Mouse (Mus musculus): Measurements from ENCODE around the gene Slc47a2. TPM values are rescaled to one million over a fixed set of nuclear protein-coding genes. Genes with fewer than 3 reads are reported as not detected.

The Slc47a2 gene
- total RNA-seq, 2 experiments from 2014 or later: not detected

DNA sequence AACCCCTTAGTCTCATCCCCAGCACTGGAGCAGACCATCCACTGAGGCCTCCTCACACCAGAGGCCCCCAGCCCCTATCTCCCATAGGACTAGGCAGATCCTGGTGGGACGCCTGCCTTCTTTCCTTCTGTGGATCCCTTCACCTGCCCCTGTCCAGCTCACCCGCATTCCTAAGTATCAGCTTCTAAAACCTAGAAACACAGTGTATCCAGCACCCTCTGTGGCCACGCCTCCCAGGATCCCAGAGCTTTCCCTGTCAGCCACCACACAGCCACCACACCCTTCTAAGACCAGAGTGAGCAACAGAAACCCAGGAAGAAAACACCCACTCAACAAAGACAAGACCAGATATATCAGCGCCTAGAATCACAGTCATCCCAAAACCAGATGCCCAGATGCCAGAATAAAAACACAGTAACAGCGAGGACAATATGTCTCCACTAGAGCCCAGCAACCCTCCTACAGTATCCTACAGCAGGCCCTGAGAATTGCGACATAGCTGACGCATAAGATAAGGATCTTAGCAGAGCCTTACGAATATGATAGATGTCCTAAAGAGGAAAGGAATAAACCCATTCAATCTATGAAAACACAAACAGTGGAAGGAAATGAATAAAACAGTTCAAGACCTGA is 64.1 kb downstream of the Slc47a2 start:
- peak; percentile 21 for DNase-seq

DNA sequence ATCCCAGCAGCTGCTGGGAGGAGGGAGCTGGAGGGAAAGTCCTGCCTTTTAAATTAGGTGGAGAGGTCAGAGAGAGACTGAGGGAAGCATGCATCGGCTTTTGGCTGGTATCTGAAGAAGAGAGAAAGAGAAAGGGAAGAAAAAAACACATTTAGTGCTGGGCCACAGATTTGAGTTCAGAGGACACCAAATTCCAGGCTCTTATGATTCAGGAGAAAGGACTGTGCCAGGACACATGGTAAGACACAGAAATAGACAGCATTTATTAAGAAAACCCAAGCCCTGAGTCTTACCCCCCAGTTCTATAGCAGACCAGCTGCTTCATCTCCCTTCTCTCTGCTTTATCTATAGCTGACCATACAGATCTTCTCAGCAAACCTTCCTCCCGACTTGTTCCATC is 64.7 kb downstream of the Slc47a2 start:
- no peak for DNase-seq

DNA sequence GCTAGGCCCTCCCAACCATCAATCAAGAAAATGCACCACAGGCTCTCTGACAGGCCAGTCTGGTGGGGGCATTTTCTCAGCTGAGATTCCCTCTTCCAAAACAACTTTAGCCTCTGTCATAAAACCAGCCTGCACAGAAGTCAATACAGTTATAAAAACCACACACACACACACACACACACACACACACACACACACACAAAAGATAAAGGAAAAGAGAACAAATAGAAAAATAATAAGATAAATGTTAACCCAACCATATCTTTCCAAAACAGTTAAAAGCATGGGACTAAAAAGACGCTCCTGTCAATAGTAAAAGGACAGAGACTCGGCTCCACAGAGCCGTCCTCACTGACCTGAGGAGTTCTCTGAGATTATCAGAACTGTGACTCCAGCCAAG is 66.2 kb downstream of the Slc47a2 start:
- no peak for DNase-seq

DNA sequence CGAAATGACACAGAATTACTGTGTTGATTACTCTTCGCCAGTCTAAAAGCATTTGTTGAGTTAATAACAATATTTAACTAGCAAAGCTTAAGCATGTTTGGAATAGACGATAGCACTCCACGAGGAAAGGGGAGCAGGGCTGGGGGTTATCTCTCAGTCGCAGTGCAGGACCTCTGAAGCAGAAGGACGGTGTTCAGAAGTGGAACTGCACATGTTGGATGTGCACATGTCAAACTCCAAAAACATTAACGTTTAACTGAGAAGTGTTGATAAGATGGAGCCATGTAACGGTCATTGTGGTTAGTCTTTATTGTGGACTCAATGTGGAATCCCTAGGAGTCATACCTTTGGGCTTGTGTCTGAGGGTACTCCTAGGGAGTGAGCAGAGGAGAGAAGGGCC is 67.6 kb downstream of the Slc47a2 start:
- no peak for DNase-seq

DNA sequence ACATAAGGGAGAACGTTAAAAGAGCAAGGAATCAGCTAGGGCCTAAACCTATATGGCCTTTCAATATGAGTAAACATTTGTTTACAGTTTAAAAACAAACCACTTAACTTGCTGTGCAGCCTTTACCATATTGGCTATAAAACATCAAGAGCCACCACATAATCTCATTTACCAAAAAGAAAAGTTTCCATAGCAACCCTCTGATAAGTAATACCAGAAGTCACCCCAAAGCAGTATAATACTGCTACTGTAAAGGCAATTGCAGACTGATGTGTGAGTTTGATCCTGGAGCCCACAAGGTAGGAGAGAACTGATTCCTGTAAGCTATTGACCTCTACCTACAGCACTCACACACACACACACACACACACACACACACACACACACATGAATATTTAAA is 68.2 kb downstream of the Slc47a2 start:
- no peak for DNase-seq

DNA sequence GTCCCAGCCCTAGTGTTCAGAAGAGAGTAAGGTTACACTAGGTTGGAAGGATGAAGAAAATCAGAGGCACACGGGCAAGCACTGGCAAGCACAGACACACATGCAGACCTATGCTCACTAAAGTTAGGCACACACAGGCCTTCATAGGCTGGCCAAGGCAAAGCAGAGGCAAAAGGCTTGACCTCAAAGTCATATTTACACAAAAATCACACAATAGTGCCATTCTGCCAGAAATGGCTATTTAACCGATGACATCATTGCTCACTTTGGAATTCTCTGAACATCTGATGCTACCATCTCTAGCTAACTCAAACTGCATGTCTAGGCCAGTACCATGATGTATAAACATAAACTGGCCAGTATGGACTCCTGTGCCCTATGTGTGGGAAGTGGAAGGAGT is 68.7 kb downstream of the Slc47a2 start:
- DNase-seq: no peak

DNA sequence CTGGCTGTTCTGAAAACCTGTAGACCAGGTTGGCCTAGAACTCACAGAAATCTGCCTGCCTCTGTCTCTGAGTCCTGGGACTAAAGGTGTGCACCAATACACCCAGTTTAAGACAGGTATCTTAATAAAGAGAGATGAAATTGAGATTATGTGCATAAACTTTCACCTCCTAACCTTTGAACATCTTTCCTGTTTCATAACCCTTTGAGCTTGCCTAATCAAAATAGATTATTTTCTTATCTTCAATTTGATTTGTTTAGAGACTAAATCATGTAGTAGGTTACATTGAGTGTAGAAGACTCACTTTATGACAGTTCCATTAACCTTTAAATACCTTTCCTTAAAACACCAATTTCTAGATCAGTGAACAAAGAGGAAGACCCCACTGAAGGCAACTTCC is 71.0 kb downstream of the Slc47a2 start:
- no peak for DNase-seq

DNA sequence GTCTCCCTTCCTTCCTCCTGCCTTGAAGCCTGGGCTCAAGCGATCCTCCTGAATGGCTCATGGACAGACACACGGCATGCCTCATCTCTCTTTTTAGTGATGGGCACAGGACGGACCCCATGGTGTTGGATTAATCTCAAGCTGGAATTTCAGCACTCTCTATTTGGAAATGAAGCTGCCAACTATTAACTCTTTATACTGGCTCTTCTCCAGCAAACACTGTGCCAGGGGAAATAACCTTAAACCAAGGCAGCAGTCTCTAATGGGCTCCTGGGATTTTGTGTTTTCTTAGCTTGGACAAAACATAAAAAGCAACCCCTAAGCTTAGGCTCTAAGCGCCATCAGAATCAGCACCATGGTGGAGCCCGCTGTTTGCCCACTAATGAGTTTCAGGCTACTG is 72.3 kb downstream of the Slc47a2 start:
- DNase-seq: peak; percentile 17

DNA sequence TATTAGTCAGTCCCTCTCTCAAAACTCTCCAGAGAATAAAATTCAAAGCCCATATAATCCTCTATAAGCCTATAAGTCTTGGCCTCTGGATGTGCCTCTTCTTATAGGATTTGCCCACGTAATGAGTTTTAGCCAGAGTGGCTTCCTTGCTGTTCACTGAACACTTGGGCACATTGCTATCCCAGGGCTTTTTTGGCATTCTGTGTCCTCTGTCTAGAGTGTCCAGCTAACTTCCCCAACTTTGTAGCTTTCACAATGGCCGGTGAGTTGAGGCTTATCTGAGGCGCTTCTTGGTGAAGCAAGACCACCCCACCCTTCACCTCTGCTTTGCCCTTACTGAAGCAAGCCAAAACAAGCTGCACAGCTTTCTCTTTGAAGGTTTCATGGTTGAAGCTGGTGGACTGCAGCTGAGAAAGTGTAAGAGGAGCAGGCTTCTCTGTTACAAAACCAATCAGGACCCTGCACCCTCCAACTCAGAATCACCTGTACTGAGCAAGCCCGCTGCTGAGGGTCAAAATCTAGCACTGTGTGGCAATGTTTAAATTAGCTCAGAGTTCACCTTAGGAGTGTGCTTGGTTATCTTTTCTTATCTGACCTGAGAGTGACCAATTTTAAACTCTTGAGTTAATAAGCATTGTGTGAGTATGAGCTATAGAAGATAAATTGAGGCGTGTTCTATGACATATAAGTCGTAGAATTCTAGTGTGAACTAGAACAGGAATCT is 73.9 kb downstream of the Slc47a2 start:
- DNase-seq: no peak

DNA sequence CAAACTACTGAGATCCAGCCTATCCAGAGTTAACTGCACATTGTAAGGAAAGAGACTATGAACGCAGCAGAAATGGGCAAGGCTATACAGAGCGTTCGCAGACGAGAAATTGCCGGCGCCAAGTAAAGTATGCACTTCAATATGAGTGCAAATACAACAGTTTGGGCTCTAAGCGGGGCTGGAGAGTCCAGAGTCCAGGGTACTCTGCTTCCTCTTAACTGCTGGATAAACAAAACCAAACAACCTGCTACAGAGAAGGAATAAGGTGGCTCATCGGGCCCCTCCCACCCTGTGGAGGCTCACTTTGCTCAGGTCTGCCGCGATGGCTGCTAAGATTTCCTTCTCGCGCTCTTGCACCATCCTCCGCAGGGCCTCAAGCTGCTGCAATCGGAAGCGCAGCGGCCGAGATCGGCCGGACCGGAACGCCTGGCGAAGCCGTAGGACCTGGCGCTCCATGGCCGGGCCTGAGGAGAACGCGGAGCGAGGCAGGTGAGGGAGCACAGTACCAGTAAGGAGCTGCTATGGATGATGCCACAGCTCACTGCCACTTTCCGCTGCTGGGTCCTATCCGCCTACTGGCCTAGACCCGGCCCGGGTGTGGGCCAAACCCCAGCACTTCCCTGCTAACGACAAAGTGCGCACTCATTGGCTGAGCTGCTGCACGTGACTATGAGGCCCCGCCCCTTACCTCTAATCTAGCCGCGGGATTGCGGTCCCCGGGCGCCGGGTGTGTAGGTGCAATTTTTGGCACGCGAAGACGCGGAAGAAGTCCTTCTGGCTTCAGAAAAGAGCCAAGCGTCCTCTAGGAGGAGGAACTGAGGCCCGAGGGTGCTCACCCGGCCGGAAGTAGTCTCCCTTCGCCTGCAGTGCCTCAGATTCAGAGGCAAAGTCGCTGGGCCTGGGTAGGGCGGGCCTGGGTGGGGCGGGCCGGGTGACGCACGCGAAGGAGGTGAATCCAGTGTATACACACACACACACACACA is 75.8 kb downstream of the Slc47a2 start, which contains the start of gene Aldh3a2:
Aldh3a2 (minus strand) TSS at position 914 of the 983 bp plus-strand sequence.
- peak; percentile 97 for DNase-seq

DNA sequence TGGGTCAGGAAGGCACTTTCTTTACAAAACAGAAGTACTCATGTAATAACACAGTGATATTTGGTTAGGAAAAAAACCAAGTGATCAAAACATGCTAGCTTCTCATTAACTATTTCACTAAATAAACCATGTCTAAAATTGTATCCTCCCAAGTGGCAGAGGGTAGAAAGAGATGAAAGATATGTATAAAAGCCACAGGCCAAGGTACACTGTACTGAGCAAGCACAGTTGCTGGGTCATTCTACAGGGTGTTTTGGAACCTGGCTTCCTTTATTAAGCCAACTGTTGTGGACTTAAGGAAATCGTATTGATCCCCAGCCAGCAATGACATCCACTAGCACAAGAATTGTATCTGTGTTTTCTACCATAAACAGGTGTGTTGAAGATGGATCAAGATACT is 78.8 kb downstream of the Slc47a2 start:
- no peak for DNase-seq

DNA sequence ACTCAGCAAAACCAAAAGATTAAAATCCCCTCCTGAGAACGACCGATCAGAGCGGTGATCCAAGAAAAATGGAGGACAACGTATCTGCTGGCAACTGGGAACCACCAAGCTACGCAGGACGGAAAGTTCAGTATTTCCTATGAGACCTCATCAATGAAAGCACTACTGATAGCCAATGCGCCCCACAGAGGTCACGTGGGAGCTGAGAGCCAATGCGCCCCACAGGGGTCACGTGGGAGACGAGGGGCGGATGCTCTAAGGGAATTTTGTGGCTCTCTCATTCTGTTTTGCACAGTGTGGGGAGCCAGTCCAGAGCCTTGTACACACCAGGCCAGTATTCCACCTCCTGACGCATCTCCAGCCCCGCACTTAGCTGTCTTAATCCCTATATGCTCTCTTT is 80.1 kb downstream of the Slc47a2 start:
- no peak for DNase-seq

DNA sequence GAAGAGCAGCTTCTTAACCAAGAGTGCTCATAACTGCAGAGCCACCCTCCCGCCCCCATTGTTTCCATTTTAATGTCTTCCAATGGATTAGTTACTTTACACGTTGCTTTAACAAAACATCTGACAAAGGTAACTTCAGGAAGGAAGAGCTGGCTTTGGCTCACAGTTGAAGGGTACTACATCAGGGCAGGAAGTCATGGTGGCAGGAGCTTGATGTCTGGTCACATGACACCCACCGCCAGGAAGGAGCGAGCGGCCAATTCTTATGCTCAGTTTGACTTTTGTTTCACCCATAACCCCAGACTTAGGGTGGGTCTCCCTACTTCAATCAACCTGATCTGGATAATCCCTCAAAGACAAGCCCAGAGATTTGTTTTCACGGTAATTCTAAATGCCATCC is 83.6 kb downstream of the Slc47a2 start:
- no peak for DNase-seq

DNA sequence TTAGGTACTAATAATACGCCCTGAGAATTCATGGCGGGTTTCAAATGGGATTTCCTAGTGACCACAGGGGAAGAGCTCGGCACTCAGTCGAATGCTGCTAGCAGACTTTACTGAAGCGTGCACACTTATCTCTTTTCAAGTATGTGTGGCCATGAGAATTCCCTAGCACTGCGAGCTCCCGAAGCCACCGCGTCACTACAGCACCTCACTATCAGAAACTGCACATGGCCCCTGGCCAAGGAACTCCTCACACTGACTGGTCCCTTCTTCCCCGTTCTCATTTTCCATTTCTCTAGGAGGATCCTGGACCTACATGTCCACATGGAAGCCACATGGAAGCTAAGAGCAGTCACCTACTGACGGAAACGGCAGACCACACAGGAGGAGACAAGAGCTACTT is 89.9 kb downstream of the Slc47a2 start:
- DNase-seq: no peak

DNA sequence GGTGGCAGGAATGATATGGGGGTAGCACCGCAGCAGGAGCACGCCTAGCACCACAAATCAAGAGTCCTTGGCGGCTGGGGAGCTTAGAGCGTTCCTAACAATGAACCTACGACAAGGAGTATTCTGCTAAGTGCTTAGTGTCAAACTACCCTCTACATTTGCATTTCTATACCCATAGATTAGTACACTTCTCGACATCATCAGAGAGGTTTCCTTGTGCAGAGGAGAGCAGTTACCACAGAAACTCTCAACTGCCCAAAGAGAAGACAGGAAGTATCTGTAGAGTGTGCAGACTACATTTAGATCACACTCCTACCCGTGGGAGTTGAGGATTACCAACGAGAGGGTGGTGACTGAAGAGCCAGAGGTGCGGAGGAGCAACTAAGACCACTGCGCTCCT is 90.9 kb downstream of the Slc47a2 start:
- DNase-seq: no peak

Other genes with a start within 250 kb of the Slc47a2 start
- 1 to 10 TPM; 1.8 to 2.5 TPM for gene Tnfrsf13b, start 216.1 kb downstream of the Slc47a2 start, total RNA-seq (2021)
- 10 to 100 TPM; 60.6 to 70.6 TPM for gene Usp22, start 167.8 kb downstream of the Slc47a2 start, total RNA-seq (2021)
- gene Aldh3a1, start 135.3 kb downstream of the Slc47a2 start, total RNA-seq (2021): under 1 TPM in 1 of 2 experiments, not detected in 1; 0.15 TPM
- gene Aldh3a2, start 75.4 kb downstream of the Slc47a2 start, total RNA-seq (2021): 10 to 100 TPM; 67.7 to 74.7 TPM
- gene Slc47a1, start 35.5 kb upstream of the Slc47a2 start, total RNA-seq (2021): 1 to 10 TPM; 4.5 to 9.0 TPM
- gene Rnf112, start 111.3 kb upstream of the Slc47a2 start, total RNA-seq (2021): 1 to 10 TPM; 1.5 to 2.4 TPM
- 10 to 100 TPM; 61.8 to 75.9 TPM for gene Mfap4, start 142.6 kb upstream of the Slc47a2 start, total RNA-seq (2021)
- gene Mapk7, start 151.5 kb upstream of the Slc47a2 start, total RNA-seq (2021): 10 to 100 TPM; 15.7 to 16.5 TPM
- gene B9d1, start 162.3 kb upstream of the Slc47a2 start, total RNA-seq (2021): 10 to 100 TPM; 14.3 to 17.0 TPM
- gene Epn2, start 236.8 kb upstream of the Slc47a2 start, total RNA-seq (2021): 10 to 100 TPM; 32.2 to 36.8 TPM

Data from adrenal gland, postnatal 10 days (tissue).